Mouse (Mus musculus): ENCODE measurements at regions not wholly inside any gene's neighbourhood (a gene's known extent, or its start where the extent isn't known, plus 50 kb on each side); places are given as distances from the start of the nearest gene placed in this dataset.

DNA sequence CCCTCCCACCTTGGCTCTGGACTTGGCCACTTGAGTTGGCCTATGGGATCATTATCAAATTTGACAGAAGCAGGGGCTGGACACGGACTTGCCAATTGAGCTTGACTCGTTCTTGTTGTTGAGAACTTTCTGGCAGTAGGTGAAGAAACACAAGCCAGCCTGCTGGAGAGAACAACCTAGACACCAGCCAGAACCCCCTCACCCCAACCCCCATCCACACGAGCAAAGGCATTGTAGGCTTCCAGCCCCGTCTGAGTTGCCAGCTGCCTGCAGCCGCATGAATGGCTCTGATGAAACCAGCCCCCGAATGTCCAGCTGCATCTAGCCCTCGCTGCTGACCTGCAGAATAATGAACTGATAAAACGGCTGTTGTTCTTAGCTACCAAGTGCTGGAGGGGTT, 98.7 kb upstream of the Magi3 start:
- TF ChIP-seq CTCF (conservative IDR thresholded peaks at IDR 0.05; ENCODE audit: insufficient read depth, insufficient read length, low read depth, low read length) (no peak), POLR2A (IDR thresholded peaks at IDR 0.05; ENCODE audit: low read depth, low read length) (no peak)

All from kidney, adult 2 months (tissue).